Mouse (Mus musculus) thymus, postnatal 25 days (tissue): ENCODE measurements around the gene Tmc7.

Source experiments
- DNase-seq: peaks from one replicate; pipeline ENCODE4 v3.0.0; 2022

Gene Tmc7

DNA sequence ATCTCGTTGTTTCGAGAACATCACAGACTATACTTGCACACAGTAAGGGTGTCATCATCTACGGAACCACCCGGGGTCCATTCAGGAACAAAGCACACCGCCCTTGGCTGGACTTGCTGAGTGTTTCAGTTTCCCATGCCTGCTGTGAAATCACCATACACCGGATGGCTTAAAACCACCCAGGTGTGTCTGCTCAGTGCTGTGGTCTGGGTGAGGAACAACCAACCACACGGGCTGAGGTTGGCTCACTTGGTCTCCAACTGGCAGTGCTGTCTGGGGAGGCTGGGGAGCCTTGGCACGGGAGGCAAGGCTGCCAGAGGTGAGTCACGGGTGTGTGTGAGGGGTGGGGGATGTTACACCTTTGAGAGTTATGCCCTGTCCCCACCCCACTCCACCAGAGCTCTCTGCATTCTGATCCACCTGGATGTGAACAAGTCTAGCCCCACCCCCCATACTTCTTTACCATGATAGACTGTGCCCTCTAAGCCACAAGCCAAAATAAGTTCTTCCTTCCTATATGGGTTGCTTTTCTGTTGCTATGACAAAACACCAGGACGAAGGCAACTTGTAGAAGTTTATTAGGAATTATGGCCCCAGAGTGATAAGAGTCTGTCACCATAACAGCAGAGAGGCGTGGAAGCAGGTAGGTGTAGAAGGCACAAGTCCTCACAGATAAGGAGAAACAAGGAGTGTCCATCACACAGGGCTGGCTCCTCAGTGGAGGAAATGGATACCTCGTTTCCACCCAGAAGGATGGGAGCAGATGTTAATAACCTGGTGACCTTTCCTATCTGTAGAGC lies 85.4 kb downstream of the Tmc7 start:
- DNase-seq: no peak

DNA sequence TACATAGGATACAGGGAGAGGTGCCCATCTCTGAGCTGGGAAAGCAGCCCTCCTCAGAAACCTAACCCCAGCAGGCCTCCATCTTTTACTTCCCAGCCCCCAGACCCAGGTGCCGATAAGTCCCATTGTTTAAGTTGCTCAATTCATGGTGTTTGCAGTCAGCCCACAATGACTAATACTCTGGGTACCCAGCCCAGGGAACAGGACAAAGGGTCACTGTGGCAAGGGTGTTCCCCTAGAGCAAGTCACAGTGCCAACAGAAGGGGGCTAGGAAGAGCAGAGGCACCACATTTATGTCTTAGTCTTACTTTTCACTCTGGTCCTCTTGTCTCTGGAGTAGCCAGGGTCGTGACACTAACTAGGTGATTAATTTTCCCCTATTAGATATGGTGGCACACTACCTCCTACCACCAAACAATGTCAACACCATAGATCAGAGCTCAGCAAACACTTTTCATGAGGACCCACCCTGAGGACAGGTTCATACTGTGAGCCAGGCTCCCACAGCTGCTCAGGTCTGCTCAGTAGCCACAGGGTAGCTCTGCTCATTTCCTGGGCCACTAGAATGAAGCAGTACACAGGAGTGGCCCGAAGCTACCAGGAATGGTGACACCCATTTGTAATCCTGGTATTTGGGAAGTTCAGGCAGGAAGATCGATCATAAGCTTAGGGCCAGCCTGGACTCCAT lies 89.5 kb downstream of the Tmc7 start:
- DNase-seq: no peak

DNA sequence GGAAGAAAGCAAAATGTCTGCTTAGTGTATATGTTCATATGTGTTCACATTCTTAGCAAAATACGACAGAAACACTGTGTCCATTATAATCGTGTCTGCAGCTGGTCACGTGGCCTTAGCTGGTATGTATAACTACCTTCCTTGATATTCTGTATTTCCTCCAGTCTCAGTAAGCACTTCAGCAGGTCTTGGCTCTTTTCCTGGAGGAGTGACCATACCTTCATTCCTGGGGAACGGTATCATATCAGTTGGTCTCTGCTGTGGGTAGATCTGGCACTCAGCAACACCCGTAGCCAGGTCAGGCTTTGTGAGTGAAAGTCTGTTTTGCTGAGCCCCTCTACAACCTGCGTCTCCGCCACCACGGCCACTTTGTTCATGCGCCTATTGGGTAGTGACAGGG lies 90.6 kb downstream of the Tmc7 start:
- no peak for DNase-seq

DNA sequence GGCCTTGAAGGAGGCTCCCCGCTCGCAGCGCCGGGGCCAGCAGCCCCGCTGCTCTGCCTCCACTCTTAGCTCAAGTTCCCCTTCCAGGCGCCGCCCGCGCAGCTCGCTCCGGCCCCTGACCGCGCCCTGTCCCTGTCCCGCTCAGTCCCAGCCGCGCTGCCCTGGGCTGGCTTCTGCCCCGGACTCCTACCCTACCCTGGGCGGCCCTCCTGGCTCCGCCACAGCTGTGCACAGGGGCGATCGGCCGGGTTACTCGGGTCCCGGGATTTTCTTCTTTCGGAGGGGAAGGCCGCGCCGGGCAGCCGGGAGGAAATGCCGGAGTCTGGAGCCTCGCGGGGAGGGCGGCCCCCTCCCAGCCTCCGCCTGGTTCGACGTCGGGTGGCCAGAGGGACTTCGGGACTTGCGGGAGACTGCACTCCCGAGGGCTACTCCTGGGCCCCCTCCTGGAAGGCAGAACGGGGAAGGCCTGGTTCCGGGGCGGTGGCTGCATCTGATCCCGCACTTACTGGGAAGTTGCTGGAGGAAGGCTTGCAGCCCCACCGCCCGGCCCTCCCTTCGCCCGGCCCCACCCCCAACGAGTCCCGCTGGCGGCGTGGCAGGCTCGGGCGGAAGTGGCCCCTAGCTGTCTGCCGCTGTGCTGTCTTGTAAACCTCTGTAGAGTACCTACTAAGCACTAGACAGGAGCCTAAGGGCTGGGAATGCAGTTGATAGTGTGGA lies 92.9 kb downstream of the Tmc7 start, which contains the start of gene Itpripl2:
Gene Itpripl2 (minus strand): TSS at position 545 of the 717 bp plus-strand sequence.
- peak; percentile 56 for DNase-seq

DNA sequence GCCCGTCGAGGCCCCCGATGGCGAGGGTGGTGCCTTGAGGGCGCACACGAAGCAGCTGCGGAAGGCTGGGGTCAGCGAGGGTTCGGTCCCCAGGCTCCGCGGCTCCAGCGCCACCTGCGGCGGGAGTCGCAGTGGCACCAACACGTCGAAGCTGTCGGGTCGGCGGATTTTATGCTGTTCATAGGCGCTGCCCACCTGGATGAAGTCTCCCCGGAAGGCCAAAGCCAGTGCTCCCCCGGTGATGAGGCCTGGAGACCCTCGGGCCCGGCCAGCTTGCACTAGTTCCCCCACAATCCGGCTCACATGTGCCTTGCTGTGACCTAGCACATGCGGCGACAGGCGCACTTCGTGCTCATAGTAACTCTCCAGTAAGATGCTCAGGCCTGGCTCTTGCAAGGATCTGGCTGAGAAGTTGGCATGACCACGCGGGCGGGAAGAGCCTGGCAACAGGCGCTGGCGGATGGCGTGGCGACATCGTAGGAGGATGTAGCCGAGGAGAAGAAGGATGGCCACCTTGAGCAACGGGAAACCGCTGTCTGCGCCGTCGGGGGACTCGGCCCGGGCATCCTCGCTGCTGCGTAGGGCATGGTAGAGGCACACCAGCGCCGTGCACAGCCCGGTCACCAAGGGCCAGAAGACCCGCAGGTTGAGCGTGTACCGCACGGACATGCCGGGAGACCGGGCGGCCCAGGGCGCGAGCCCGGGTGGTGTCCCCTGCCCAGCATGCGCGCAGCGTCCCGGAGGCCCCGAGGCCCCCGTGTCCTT lies 93.7 kb downstream of the Tmc7 start:
- no peak for DNase-seq

DNA sequence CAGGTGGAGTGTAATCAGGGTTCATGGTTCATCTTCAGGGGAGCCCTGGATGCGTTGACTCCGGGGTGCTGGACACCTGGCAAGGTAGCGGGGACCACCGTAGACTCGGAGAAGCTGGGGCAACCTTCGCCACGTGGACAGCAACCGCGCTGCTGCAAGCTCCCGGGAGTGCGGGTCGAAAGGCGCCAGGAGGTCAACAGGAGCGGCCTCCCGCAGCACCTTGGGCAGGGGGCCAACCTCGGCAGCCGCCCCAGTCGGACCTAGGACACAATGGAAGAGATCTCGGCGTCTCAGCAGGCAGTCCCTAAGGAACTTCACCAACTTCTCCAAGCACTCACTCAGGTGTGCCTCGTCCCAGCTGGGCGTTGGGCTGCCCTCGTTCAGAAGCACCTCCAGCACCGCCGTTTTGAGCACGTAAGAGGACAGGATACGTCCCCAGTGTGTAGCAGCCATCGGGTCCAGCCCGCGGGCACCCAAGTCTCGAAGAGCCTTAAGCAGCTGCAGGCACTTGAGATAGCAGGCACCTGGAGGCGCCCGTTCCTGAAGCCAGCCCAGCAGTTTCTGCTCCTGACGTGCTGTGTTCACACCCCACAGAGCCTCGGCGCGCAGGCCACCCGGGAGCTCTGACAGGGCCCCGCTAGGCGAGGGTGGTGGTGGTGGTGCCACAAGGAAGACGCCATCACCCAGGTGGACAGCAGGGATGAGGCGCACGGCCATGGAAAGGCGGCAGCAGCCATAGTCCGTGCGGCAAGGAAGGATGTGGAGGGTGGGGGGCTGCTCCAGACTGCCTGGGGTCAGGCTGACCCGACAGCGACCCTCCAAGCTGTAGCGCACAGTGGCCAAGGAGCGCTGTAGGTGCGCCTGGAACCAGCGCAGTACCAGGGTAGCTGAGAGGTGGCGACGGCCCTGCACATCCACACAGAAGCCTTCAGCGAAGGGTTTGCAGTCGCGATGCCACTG lies 94.5 kb downstream of the Tmc7 start:
- DNase-seq: no peak

DNA sequence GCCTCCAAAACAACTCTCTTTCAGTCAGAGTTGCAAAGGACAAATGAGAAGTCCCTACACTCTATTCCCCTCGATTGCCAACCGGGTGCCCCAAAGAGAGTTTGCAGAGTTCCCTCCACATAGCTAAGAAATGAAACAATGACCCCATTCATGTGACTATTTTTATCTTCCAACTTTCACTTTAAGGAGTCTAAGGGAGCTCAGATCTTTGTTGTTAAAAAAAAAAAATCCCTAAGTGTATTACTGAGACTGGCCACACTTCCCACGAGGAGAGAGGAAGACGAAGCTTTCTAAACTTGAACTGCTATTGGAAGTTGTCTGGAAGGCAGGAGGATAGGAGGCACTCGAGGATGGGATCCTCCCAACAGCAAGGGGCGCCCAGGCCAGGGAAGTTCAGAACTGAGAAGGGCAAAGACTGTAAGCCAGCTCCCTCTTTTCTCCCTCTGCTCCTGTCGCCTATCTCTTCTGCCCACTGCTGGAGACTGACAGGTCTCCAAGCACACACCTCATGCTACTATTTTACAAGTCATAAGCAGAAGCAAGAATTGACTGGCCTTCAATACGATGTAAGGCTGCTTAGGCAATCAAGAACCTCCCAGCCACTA lies 96.4 kb downstream of the Tmc7 start:
- DNase-seq: no peak

DNA sequence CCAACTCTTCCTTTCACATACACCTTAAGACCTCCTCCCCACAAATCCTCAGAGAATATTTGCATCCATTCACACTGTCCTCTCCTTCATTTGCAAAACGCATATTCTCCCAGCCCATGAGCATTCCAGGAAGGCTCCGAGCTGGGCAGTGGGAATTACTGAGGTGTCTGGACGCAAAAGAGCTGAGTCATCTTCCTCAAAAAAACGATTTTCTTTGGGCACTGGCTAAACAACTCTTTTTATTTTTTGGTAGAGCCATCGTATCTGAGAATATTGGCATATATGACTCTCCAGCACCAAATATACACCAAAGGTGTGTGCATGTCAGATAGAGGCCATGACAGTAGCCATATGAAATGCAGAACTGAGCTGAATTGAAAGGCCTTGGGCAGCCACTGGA lies 97.6 kb downstream of the Tmc7 start:
- no peak for DNase-seq
